Mouse (Mus musculus): ENCODE results near the gene Uggt1.

GRCm38 (mm10) chr1:36271516-36272230 is 27.2 kb upstream of the Uggt1 start:
- no peak for TF ChIP-seq CTCF (IDR thresholded peaks at IDR 0.05; ENCODE audit: low read depth)
- TF ChIP-seq EP300 (IDR thresholded peaks at IDR 0.05; ENCODE audit: low read depth) = no peak

All from liver, embryonic 14.5 days (tissue).